Mouse (Mus musculus): ENCODE measurements around the gene Nfatc4. TPM values are rescaled to one million over a fixed set of nuclear protein-coding genes. Genes with fewer than 3 reads are reported as not detected.

Nfatc4 gene
- 1 to 10 TPM; 3.3 to 4.2 (median 3.7) TPM for total RNA-seq (2022)

- peak; percentile 78 for DNase-seq (ENCODE audit: low spot score)
Measured at GRCm38 (mm10) chr14:55822991-55823762, at the start of gene Nfatc4. Nfatc4 (plus strand) TSS chr14:55823144.

GRCm38 (mm10) chr14:55776711-55777110, 46.2 kb upstream of the Nfatc4 start:
- DNase-seq (ENCODE audit: low spot score), result no peak

- no peak for DNase-seq (ENCODE audit: low spot score)
Measured at GRCm38 (mm10) chr14:55777176-55777575, 45.8 kb upstream of the Nfatc4 start.

- no peak for DNase-seq (ENCODE audit: low spot score)
Measured at GRCm38 (mm10) chr14:55777806-55778205, 45.1 kb upstream of the Nfatc4 start.

GRCm38 (mm10) chr14:55778686-55779085, 44.3 kb upstream of the Nfatc4 start:
- DNase-seq (ENCODE audit: low spot score), result no peak

GRCm38 (mm10) chr14:55779656-55780055, 43.3 kb upstream of the Nfatc4 start:
- no peak for DNase-seq (ENCODE audit: low spot score)

GRCm38 (mm10) chr14:55780736-55781135, 42.2 kb upstream of the Nfatc4 start:
- no peak for DNase-seq (ENCODE audit: low spot score)

- peak; percentile 73 for DNase-seq (ENCODE audit: low spot score)
Measured at GRCm38 (mm10) chr14:55781310-55781709, 41.6 kb upstream of the Nfatc4 start.

- peak; percentile 0 for DNase-seq (ENCODE audit: low spot score)
Measured at GRCm38 (mm10) chr14:55782361-55782960, 40.5 kb upstream of the Nfatc4 start.

- peak; percentile 93 for DNase-seq (ENCODE audit: low spot score)
Measured at GRCm38 (mm10) chr14:55783171-55783957, 39.6 kb upstream of the Nfatc4 start.

- peak; percentile 43 for DNase-seq (ENCODE audit: low spot score)
Measured at GRCm38 (mm10) chr14:55783958-55784235, 39.0 kb upstream of the Nfatc4 start, which contains the start of gene Adcy4. Adcy4 (minus strand) TSS chr14:55784095.

GRCm38 (mm10) chr14:55785195-55785594, 37.7 kb upstream of the Nfatc4 start:
- DNase-seq (ENCODE audit: low spot score), result no peak

GRCm38 (mm10) chr14:55787731-55788130, 35.2 kb upstream of the Nfatc4 start:
- DNase-seq (ENCODE audit: low spot score), result no peak

- peak; percentile 74 for DNase-seq (ENCODE audit: low spot score)
Measured at GRCm38 (mm10) chr14:55788256-55789050, 34.5 kb upstream of the Nfatc4 start, which contains the start of gene Ripk3. Ripk3 (minus strand) TSS chr14:55788865.

GRCm38 (mm10) chr14:55793461-55793860, 29.5 kb upstream of the Nfatc4 start:
- DNase-seq (ENCODE audit: low spot score), result no peak

- DNase-seq (ENCODE audit: low spot score), result no peak
Measured at GRCm38 (mm10) chr14:55793946-55794345, 29.0 kb upstream of the Nfatc4 start.

- DNase-seq (ENCODE audit: low spot score), result peak; percentile 71
Measured at GRCm38 (mm10) chr14:55795380-55796163, 27.4 kb upstream of the Nfatc4 start.

- peak; percentile 57 for DNase-seq (ENCODE audit: low spot score)
Measured at GRCm38 (mm10) chr14:55814885-55815284, 8.1 kb upstream of the Nfatc4 start.

GRCm38 (mm10) chr14:55815310-55815751, 7.6 kb upstream of the Nfatc4 start:
- DNase-seq (ENCODE audit: low spot score), result peak; percentile 49

GRCm38 (mm10) chr14:55819845-55820405, 3.0 kb upstream of the Nfatc4 start:
- DNase-seq (ENCODE audit: low spot score), result no peak
